Mouse (Mus musculus): ENCODE data around the gene Trpc7. TPM values are rescaled to one million over a fixed set of nuclear protein-coding genes. Genes with fewer than 3 reads are reported as not detected.

Gene Trpc7
- total RNA-seq, 1 experiment from 2014 or later: not detected

DNA sequence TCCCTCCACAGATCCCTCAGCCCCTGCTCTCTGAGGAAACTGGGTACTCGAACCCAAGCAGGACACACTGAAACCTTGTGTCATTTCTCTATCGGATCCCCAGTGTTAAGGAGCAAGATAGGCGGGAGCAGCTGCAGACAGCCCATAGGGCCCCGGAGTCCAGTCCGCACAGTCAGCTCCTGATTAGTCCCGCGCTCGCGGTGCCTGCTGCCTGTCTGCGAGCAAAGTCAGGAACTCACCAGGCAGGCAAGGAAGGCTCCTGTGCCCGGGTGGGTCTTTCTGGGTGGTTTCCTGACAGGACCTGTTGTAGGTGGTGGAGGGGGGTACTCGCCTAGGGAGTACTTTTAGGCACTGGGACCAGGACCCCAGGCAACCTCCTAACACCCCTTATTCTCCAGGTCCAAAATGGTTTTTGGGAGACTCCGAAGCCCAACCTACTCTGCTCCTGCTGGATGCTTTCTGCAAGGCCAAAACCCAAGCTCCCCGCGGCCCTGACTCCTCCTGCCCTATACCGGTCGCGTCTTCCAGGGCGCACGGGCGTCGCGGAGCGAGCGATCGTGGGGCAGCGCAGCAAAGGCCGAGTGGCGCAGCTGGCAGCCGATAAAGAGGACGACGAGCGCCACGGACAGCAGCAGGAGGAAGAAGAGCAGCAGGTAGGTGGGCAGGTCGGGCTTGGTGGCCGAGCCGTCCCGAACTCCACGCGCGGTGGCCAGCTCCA lies 143.2 kb downstream of the Trpc7 start:
- ATAC-seq (replicated peaks; ENCODE audit: low read depth, poor library complexity, severe bottlenecking): no peak

GRCm38 (mm10) chr13:56751774-56752173 lies 144.0 kb downstream of the Trpc7 start:
- no peak for ATAC-seq (replicated peaks; ENCODE audit: low read depth, poor library complexity, severe bottlenecking)

DNA sequence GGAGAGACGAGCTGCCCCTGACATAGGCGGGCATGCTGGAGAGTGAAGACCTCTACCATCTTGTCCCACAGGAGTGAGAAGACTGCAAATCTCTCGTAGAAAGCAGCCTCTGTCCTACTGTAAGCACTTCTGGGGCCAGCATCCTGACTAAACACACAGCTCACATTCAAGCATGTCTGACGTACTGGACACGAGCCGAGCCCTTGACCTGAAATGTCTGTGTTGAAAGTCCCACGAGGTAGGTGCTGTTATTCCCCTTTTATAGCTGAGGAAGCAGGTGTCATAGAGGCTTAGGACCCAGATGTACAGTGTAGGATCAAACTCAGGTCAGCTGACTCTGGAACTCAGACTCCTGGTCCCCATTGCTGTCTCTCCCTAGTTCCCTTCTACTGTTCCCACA lies 146.4 kb downstream of the Trpc7 start:
- no peak for ATAC-seq (replicated peaks; ENCODE audit: low read depth, poor library complexity, severe bottlenecking)

DNA sequence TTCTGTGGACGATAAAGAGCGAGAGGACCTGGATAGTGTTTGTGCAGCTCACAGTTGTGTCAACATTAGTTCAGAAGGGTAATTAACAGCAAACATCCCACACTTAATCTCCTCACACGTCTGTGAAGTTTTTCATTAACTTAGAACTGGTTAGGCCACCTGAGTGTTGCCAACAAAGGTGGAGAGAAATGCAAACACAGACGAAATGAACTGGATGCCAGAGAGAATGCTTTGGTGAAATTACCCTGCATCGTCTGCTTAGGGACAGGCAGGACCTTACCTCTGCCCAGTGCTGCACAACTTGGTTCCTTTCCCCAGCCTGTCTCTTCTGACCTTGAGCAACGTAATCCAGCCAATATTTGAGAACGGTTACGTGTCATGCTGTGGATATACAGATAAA lies 148.2 kb downstream of the Trpc7 start:
- ATAC-seq (replicated peaks; ENCODE audit: low read depth, poor library complexity, severe bottlenecking): no peak

GRCm38 (mm10) chr13:56746739-56747532 lies 148.9 kb downstream of the Trpc7 start:
- ATAC-seq (replicated peaks; ENCODE audit: low read depth, poor library complexity, severe bottlenecking): no peak

- ATAC-seq (replicated peaks; ENCODE audit: low read depth, poor library complexity, severe bottlenecking): no peak
Observed at GRCm38 (mm10) chr13:56742325-56742901, 153.4 kb downstream of the Trpc7 start.

DNA sequence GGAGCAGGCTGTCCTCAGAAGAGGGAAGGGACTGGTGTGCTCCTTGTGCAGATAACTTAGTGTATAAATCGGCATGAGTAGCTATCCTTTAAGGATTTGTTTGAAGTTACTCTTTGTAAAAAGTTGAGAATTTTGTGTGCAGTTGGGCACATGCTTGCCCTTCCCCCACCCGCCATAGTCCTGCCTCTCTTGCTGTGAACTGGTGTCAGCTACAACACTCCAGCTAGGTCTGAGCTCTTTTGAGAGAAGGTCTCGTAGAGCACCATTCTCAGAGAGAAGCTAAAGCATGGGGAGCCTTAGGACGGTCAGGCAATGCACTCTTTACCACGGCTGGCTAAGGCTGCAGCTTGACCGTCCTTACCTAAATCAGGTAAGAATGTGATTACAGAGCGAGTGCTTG lies 154.1 kb downstream of the Trpc7 start:
- no peak for ATAC-seq (replicated peaks; ENCODE audit: low read depth, poor library complexity, severe bottlenecking)

- ATAC-seq (replicated peaks; ENCODE audit: low read depth, poor library complexity, severe bottlenecking): no peak
Observed at GRCm38 (mm10) chr13:56740496-56740895, 155.3 kb downstream of the Trpc7 start.

GRCm38 (mm10) chr13:56739556-56739955 lies 156.2 kb downstream of the Trpc7 start:
- no peak for ATAC-seq (replicated peaks; ENCODE audit: low read depth, poor library complexity, severe bottlenecking)

DNA sequence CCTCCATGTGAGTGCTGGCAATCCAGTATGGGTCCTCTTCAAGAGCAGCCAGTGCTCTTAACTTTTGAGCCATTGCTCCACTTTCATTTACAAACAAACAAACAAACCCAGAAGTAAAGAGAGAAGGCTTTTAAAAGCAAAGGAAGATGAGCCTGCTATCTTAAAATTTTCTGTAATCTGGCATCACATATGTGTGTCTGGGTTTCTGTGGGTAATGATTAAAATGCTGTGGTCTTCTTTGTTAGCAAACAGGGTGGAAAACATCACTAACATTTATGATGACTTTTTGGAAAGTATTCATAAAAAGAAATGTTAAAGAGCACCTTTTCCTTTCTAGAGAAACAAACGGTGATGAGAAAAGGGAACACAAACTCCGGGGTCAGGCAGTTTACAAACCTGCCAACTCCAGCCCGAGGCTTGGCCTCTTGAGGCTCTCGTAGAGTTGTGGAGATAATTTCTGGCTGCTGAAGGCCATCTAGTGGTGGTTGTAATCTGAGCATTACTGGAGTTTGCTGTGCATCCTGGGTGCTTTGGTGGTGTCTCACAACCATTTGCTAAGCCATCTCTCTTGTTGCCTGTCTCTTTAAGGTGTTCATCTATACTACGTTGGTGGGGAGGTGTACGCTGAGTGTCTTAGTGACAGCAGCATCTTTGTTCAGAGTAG lies 160.4 kb downstream of the Trpc7 start:
- ATAC-seq (replicated peaks; ENCODE audit: low read depth, poor library complexity, severe bottlenecking): peak; percentile 86

- 0 out of 2 replicates have a peak, but pooled peaks have one; percentile 50 for ATAC-seq (replicated peaks; ENCODE audit: low read depth, poor library complexity, severe bottlenecking)
Observed at GRCm38 (mm10) chr13:56734617-56735016, 161.2 kb downstream of the Trpc7 start.

- ATAC-seq (replicated peaks; ENCODE audit: low read depth, poor library complexity, severe bottlenecking): no peak
Observed at GRCm38 (mm10) chr13:56729046-56729445, 166.7 kb downstream of the Trpc7 start.

DNA sequence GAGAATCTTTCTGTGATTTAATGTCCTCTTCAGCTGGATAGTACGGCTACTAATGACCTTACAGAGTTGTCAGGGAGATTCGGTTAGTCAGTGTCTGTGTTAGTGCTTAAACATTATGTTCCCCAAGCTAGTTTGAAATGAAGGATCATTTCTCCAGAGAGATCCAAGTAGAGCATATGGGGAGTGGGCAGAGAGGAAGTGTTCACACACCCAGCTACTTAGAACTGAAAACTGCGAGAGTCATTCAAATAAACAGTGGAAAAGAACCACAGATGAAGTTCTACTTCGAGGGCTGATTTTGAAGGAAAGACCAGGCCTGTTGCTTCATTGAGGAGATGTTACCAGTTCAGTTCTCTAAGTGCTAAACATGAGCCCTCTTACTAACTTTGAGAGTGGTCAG lies 169.2 kb downstream of the Trpc7 start:
- ATAC-seq (replicated peaks; ENCODE audit: low read depth, poor library complexity, severe bottlenecking): no peak

Other genes with a start within 250 kb of the Trpc7 start
- gene Smad5, start 193.0 kb downstream of the Trpc7 start, total RNA-seq (2017): 29.6 and 30.8 TPM in 2 replicates
- gene Gm45623, start 142.2 kb downstream of the Trpc7 start, total RNA-seq (2017): not detected in 2 replicates